Mouse (Mus musculus): ENCODE measurements at regions not wholly inside any gene's neighbourhood (a gene's known extent, or its start where the extent isn't known, plus 50 kb on each side); places are given as distances from the start of the nearest gene placed in this dataset.

GRCm38 (mm10) chr14:58678126-58678656, 464.5 kb downstream of the 1700129C05Rik start:
- CTCF ChIA-PET = no interaction called here

GRCm38 (mm10) chr14:58675146-58675545, 467.5 kb downstream of the 1700129C05Rik start:
- CTCF ChIA-PET = no interaction called here

DNA sequence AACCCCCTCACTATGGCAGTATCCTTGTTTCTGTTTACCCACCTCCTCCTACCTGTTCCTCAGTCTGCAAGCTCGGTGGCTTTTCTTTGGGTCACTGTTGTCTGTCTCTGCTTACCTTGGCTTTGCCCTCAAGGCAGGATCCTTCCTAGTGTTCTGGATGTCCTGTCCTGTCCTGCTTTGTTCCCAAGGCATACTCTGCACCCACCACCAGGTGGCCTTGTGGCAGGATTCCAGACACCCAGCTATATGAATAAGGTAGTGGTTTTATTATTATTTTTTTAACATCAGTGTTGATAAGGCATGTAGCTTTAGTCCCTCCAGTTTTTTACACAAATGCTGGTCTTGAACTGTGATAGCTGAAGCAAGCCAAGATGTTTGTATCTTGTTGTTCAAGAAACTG, 478.7 kb downstream of the 1700129C05Rik start:
- CTCF ChIA-PET = no interaction called here

DNA sequence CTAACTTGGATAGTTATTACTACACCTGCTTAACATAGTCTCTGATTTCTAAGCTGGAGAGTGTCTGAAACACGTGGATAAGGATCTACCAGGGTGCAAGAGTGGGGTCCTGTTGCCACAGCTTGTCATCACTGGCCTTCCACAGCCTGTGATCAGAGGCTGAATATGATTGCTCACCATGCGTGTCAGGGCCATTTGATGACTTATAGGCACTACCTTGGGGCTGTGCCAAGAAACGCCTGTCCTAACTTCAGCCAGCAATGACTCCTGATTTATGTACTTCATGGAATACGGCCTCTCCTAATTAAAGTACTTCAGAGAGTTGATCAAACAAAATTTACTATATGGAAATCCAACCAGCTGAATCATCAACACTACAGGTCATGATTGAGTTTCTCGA, 480.1 kb downstream of the 1700129C05Rik start:
- CTCF ChIA-PET = no interaction called here

DNA sequence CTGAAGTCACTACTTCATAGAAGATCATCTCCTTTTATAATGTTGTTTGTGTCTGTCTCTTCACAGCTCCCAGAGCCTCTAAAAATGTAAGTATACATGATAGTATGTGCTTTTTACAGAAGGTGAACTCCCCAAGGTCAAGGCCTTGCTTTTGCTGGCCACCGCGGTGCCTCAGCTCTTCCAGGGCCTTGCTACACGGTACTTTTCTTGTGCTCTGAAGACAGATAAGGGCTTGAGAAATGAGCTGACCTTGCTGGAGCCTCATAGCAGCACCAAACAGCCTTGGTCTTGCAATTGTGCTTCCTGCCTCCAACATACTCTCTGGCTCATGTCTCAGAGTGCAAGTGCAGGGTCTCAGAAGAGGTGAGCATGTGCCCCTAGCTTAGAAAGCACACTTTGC, 481.3 kb downstream of the 1700129C05Rik start:
- CTCF ChIA-PET = no interaction called here

- CTCF ChIA-PET = no interaction called here
These were observed 485.4 kb downstream of the 1700129C05Rik start for GRCm38 (mm10) chr14:58657263-58657662.

- CTCF ChIA-PET = no interaction called here
These were observed 485.8 kb downstream of the 1700129C05Rik start for GRCm38 (mm10) chr14:58656935-58657238.

GRCm38 (mm10) chr14:58656212-58656934, 486.3 kb downstream of the 1700129C05Rik start:
- CTCF ChIA-PET = no interaction called here

- CTCF ChIA-PET = no interaction called here
These were observed 489.7 kb downstream of the 1700129C05Rik start for GRCm38 (mm10) chr14:58653026-58653425.

DNA sequence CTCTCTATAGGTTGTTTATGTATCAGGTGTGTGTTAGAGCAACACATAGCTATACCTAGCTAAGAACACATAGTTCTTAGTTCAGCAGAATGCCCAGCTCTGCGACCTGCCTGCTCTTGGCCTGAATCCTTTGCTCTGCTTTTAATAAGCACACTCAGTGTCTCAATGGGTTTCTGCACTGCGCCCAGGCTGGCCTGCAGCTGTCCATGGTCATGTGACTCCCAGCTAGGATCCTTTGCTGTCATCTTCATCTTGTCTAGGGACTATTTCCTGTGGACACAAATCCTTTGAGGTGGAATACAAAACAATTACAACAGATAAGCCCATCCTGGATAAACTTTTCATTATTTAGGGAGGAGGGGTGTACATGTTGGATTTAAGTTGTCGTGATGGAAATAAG, 490.7 kb downstream of the 1700129C05Rik start:
- CTCF ChIA-PET = no interaction called here

DNA sequence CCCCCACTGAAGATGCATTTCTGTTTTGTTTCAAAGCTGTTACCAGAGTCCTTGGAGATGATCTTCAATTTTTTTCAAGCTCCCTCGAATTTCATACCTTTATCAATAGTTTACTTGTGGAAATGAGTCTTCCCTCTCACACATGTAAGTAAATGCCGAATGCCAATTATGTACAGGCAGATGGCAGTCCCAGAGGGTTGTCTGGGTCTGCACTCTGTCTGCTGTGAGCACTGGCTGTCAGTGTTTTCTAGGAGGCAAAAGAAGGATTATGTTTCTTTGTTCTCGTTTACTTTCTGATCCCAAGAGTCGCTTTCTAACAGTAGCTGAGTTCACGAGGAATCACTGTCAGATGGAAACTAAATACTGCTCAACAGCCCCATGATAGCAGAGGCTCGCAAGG, 491.5 kb downstream of the 1700129C05Rik start:
- CTCF ChIA-PET = no interaction called here

GRCm38 (mm10) chr14:58638337-58638696, 504.4 kb downstream of the 1700129C05Rik start:
- CTCF ChIA-PET = no interaction called here

DNA sequence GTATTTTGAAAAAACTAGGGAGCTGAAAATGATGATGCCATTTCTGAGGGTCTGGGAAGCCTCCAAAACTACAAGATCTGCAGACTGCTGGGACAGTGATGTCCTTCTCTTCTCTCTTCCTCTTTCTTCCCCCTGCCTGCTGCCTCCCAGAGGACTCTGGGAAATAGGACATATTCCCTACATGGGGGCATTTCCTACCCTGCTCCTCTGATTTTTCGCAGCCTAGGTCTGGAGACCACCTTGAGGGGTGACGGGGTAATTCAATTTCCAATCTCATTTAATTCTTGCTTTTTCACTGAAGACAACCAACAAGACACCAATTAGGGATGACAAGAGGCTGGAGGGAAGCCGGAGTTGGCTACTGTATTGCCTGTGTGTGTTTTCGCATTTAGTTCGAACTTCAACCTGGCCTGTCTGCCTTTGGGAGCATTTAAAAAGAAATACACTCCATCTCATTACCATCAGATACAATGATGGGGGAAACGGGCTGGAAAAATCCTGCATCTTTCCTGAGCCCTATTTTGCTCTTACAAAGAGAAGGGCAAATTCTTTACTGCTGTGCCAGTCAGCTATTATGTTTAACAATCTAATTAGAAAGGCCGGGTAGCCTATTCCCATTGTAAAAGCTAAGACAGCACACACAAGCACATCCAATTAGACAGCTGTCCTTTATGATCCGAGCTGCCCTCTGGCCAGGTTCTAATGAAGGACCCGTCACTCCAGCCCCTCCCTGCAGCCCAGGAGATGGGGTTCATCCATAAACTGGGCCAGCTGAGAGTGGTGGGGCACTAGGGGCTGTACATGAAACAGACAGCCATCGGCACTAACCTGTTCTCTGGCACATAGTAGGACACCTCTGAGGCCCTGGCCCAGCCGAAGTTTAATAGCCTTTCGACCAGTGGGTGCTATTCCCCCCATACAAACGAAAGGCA, 505.0 kb downstream of the 1700129C05Rik start:
- CTCF ChIA-PET = no interaction called here

DNA sequence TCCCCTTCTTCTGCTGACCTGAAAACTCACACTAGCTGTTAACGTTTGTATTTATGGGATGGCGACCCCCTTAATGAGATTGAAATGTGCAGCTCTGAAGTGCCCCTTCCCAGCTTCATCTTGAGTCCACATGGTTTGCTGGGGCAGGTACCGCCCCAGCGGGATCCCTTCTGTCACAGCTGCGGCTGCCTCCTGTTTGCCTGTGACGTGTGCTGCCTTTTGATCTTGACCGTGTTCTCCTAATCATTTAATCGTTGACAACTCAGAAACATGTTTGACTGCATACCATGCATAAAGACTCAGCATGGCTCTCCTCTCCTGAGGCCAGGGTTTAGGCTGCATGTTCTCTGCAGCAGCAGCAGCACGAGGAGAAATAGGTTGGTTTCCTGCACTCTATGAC, 511.5 kb downstream of the 1700129C05Rik start:
- CTCF ChIA-PET = no interaction called here

GRCm38 (mm10) chr14:58628266-58628665, 514.4 kb downstream of the 1700129C05Rik start:
- CTCF ChIA-PET = no interaction called here

GRCm38 (mm10) chr14:58626506-58627256, 516.0 kb downstream of the 1700129C05Rik start:
- CTCF ChIA-PET = no interaction called here

DNA sequence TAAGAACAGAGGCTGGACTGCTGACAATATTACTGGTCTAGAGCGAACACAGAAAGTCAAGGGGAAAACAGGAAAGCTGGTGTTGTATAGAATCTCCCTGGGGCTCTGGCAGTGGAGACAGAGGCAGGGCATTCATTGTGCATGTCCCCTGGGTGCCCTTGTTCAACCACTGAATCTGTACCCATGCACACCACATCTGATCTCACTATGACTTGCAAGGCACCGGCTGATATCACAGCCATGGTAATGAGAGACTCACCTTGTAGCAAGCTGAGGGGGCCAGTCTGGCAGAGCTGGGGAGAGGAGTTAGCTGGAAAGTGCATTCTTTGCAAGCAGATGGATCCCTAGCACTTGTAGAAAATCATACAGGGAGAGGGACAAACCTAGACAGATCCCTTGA, 522.5 kb downstream of the 1700129C05Rik start:
- CTCF ChIA-PET = no interaction called here

- CTCF ChIA-PET = no interaction called here
These were observed 525.0 kb downstream of the 1700129C05Rik start for GRCm38 (mm10) chr14:58617656-58618055.

DNA sequence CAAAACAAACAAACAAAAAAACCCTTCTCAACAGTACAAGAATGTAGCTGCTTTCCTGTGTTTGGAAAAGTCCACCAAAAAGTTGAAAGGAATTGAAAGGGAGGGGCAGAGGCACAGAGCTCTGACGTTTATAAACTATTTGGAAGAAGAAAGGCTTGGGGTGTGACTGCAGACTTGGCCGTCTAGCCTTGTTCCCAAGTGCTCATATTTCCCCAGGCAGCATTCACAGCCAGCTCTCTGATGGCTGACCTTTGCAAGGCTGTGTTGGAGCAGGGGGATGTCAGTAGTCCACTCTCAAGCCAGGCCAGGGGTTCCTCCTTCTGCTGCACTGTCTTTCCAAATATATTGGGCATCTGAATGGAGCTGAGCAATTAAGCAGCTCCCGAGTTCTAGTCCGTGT, 534.5 kb downstream of the 1700129C05Rik start:
- CTCF ChIA-PET = no interaction called here

- CTCF ChIA-PET = no interaction called here
These were observed 535.0 kb downstream of the 1700129C05Rik start for GRCm38 (mm10) chr14:58607734-58608133.

DNA sequence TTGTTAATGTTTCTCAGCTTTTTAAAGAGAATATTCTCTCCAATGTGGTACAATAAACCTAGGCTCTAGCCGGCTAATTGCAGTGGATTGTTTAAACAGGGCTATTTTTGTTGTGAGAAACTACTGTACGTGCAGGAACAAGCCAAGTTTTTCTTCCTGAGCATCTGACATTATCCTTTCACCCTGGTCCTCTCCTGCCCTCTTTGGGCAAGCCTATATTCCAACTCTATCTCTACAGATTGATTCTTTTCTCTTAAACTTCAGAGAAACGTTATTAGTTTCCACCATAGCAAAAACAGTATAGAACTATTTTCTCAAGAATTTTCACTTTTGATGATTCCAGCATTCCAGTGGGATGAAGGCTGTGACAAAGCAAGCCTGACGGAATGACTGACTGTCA, 535.2 kb downstream of the Fgf9 start:
- CTCF ChIA-PET = no interaction called here

DNA sequence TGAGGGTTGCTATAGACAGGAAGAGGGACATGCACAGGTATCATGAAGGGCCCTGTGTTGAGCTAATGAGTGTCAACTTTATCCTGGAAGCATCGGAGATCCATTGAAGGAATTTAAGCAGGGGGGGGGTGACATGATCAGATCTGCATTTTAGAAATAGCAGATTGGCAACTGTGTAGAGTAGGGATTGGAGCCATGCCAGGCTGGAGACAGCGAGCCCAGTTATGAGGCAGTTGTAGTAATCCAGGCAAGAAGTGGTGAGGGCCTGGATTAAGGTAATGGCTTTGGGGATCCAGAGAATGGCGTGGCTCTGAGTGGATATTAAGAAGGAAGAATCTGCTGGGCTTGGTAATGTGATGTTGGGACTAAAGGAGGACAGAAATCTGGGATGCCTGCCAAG, 528.5 kb downstream of the Fgf9 start:
- CTCF ChIA-PET = no interaction called here

GRCm38 (mm10) chr14:58597810-58598209, 527.5 kb downstream of the Fgf9 start:
- CTCF ChIA-PET = no interaction called here
